Mouse (Mus musculus) c-Kit-negative CD71-positive TER-119-positive erythroid progenitor cells, embryonic 14.5 days (primary cell): ENCODE data around the gene Fam53a.

Experiments
- DNase-seq: peaks from one replicate; pipeline ENCODE4 v3.0.0-alpha.2; 2013; ENCODE audit warnings: low read depth, low spot score

Fam53a gene

GRCm38 (mm10) chr5:33632526-33632925, 3.1 kb upstream of the Fam53a start:
- DNase-seq, result no peak

- DNase-seq, result no peak
These were observed 1.2 kb upstream of the Fam53a start for GRCm38 (mm10) chr5:33630615-33631014.

- DNase-seq, result peak; percentile 68
These were observed 626 bp upstream of the Fam53a start for GRCm38 (mm10) chr5:33630061-33630460.

GRCm38 (mm10) chr5:33628820-33629300, 575 bp downstream of the Fam53a start:
- DNase-seq, result peak; percentile 56

GRCm38 (mm10) chr5:33627968-33628367, 1.5 kb downstream of the Fam53a start:
- no peak for DNase-seq

GRCm38 (mm10) chr5:33623766-33624165, 5.7 kb downstream of the Fam53a start:
- DNase-seq, result no peak

- DNase-seq, result no peak
These were observed 6.8 kb downstream of the Fam53a start for GRCm38 (mm10) chr5:33622671-33623070.

GRCm38 (mm10) chr5:33614391-33614790, 15.0 kb downstream of the Fam53a start:
- no peak for DNase-seq

GRCm38 (mm10) chr5:33611795-33612194, 17.6 kb downstream of the Fam53a start:
- no peak for DNase-seq

GRCm38 (mm10) chr5:33609226-33609625, 20.2 kb downstream of the Fam53a start:
- DNase-seq, result no peak

GRCm38 (mm10) chr5:33607434-33607833, 22.0 kb downstream of the Fam53a start:
- no peak for DNase-seq

- no peak for DNase-seq
These were observed 22.8 kb downstream of the Fam53a start for GRCm38 (mm10) chr5:33606631-33607030.

GRCm38 (mm10) chr5:33605314-33605713, 24.1 kb downstream of the Fam53a start:
- DNase-seq, result no peak

GRCm38 (mm10) chr5:33593620-33594019, 35.8 kb downstream of the Fam53a start:
- no peak for DNase-seq

- DNase-seq, result peak; percentile 49
These were observed 40.1 kb downstream of the Fam53a start for GRCm38 (mm10) chr5:33589221-33589888.

- no peak for DNase-seq
These were observed 41.4 kb downstream of the Fam53a start for GRCm38 (mm10) chr5:33588066-33588465.

GRCm38 (mm10) chr5:33587498-33588058, 41.9 kb downstream of the Fam53a start:
- DNase-seq, result no peak

- no peak for DNase-seq
These were observed 49.1 kb downstream of the Fam53a start for GRCm38 (mm10) chr5:33580336-33580735.

- no peak for DNase-seq
These were observed 55.2 kb downstream of the Fam53a start for GRCm38 (mm10) chr5:33574207-33574606.

- no peak for DNase-seq
These were observed 63.5 kb downstream of the Fam53a start for GRCm38 (mm10) chr5:33565886-33566285.

GRCm38 (mm10) chr5:33556277-33556995, 73.0 kb downstream of the Fam53a start:
- DNase-seq, result no peak
